Mouse (Mus musculus): ENCODE measurements at regions not wholly inside any gene's neighbourhood (a gene's known extent, or its start where the extent isn't known, plus 50 kb on each side); places are given as distances from the start of the nearest gene placed in this dataset.

DNA sequence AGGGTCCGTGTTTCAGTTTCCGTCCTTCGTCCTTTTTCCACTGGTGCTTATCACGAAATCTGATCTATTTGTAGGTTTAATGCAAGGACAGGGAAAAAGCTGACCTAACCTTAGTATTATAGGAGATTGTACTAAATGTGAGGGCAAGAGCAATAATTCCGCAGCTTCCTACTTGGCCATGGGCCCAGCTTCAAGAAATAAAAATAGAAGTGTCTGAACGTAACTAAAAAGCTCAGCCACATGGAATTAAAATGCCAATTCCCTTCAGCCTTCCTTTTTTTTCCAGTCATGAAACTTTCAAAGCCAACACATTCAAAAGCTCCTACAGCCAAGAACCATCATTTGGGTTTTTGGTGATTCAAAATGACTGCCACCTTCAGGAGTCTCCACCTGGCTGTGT is 728.5 kb upstream of the Cited2 start:
- WGBS: 44% methylated on average over 6 of the region's 6 CpGs
- no peak for TF ChIP-seq CTCF (conservative IDR thresholded peaks at IDR 0.05; ENCODE audit: insufficient read depth, insufficient read length, low read depth, low read length)
- no peak for TF ChIP-seq POLR2A (IDR thresholded peaks at IDR 0.05; ENCODE audit: low read depth, low read length)
- Histone ChIP-seq H3K36me3 (ENCODE audit: control insufficient read depth, insufficient read depth, low read length) (no peaks in the 10 kb centered on the region), H3K4me3 (ENCODE audit: insufficient read depth, low read depth, low read length) (no peak overlapping the region), H3K4me1 (ENCODE audit: control insufficient read depth, insufficient read depth, low read length) (peaks cover 6% of the 10 kb centered on the region; the same call in 1 of the 2 replicates), H3K27me3 (replicated peaks; ENCODE audit: control insufficient read depth, insufficient read depth, low read length) (no peaks in the 10 kb centered on the region), H3K27ac (ENCODE audit: insufficient read depth, low read depth, low read length) (peak overlapping the region; percentile 90)
- DNase-seq: peak; percentile 71

DNA sequence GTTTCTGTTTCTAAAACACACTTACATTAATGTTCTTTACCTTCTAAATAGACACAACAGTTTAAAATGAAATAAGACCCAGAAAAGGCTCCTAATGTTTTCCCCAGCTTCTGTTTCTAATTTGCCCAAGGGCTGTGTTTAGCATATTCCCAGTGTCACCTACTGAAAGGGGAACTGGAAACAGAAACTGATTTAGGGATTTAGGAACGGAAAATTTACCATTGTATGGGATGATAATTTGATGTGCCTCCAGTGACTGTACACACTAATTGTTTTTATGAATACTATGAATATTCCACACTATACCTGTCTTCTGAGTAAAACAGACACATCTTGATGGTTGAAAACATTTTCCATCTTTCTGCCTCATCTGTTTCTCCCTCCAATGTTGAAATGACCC is 728.0 kb upstream of the Cited2 start:
- no peak for DNase-seq
- peaks cover 6% of the 10 kb centered on the region; the same call in 1 of the 2 replicates for H3K4me1 ChIP-seq (ENCODE audit: control insufficient read depth, insufficient read depth, low read length)
- no peaks in the 10 kb centered on the region for H3K27me3 ChIP-seq (replicated peaks; ENCODE audit: control insufficient read depth, insufficient read depth, low read length)
- H3K4me3 ChIP-seq (ENCODE audit: insufficient read depth, low read depth, low read length): no peak overlapping the region
- 58% methylated on average over 1 of the region's 1 CpGs for WGBS
- H3K27ac ChIP-seq (ENCODE audit: insufficient read depth, low read depth, low read length): no peak overlapping the region
- TF ChIP-seq CTCF (conservative IDR thresholded peaks at IDR 0.05; ENCODE audit: insufficient read depth, insufficient read length, low read depth, low read length) (no peak), POLR2A (IDR thresholded peaks at IDR 0.05; ENCODE audit: low read depth, low read length) (no peak)
- H3K36me3 ChIP-seq (ENCODE audit: control insufficient read depth, insufficient read depth, low read length): no peaks in the 10 kb centered on the region

DNA sequence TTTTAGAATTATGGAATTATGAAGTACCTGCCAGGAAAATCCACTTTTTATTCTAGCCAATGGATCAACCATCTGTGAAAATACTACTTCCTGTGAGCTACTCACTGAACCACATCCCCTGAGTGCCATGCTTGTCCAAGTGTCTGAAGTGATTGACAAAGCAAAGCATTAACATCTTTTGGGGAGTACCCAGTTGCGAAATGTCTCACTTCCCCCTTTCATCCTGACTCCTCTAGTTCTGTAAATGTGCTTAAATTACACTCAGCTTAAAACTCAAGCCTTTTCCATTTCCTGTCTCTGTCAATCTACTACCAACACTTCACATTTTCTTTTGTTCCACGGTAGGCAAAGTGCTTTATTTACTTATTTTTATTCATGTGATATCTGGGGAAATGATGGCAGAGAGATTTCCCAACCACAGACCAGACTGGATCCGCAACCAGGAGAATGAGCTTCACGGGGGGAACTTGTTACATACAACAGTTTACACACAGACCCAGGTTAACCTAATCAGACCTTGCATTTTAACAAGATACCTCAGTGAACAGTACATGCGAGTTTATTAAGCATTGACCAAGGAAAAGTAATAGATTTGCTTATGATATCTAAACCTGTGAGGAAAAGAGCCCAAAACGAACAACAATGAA is 726.1 kb upstream of the Cited2 start:
- H3K27ac ChIP-seq (ENCODE audit: insufficient read depth, low read depth, low read length): no peak overlapping the region
- H3K27me3 ChIP-seq (replicated peaks; ENCODE audit: control insufficient read depth, insufficient read depth, low read length): no peaks in the 10 kb centered on the region
- TF ChIP-seq POLR2A (IDR thresholded peaks at IDR 0.05; ENCODE audit: low read depth, low read length): no peak
- no peak for TF ChIP-seq CTCF (conservative IDR thresholded peaks at IDR 0.05; ENCODE audit: insufficient read depth, insufficient read length, low read depth, low read length)
- no peaks in the 10 kb centered on the region for H3K36me3 ChIP-seq (ENCODE audit: control insufficient read depth, insufficient read depth, low read length)
- H3K4me3 ChIP-seq (ENCODE audit: insufficient read depth, low read depth, low read length): no peak overlapping the region
- peaks cover 6% of the 10 kb centered on the region; the same call in 1 of the 2 replicates for H3K4me1 ChIP-seq (ENCODE audit: control insufficient read depth, insufficient read depth, low read length)
- DNase-seq: peak; percentile 33
- WGBS: 81% methylated on average over 6 of the region's 6 CpGs

DNA sequence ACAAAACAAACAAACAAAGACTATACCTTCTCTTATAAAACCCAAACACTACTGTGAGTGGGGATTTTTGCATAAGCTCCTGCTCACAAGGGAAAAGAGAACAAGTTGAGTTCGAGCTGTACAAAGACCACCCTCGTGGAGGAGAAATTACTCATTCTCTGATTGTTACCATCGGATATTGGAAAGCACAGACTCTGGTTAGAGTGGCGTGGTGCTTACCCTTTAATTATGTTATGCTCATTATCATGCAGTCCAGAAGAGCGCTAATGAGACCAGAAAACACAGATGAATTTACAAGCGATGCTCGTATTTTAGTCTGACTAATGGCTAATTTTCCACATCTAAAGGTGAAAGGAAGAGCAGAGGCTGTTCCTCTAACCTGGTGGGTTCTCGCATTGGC is 721.7 kb upstream of the Cited2 start:
- Histone ChIP-seq H3K36me3 (ENCODE audit: control insufficient read depth, insufficient read depth, low read length) (no peaks in the 10 kb centered on the region), H3K4me3 (ENCODE audit: insufficient read depth, low read depth, low read length) (no peak overlapping the region), H3K4me1 (ENCODE audit: control insufficient read depth, insufficient read depth, low read length) (peaks cover 2% of the 10 kb centered on the region; the same call in 1 of the 2 replicates), H3K27me3 (replicated peaks; ENCODE audit: control insufficient read depth, insufficient read depth, low read length) (no peaks in the 10 kb centered on the region), H3K27ac (ENCODE audit: insufficient read depth, low read depth, low read length) (no peak overlapping the region)
- TF ChIP-seq POLR2A (IDR thresholded peaks at IDR 0.05; ENCODE audit: low read depth, low read length): no peak
- no peak for TF ChIP-seq CTCF (conservative IDR thresholded peaks at IDR 0.05; ENCODE audit: insufficient read depth, insufficient read length, low read depth, low read length)
- 82% methylated on average over 8 of the region's 8 CpGs for WGBS
- no peak for DNase-seq

DNA sequence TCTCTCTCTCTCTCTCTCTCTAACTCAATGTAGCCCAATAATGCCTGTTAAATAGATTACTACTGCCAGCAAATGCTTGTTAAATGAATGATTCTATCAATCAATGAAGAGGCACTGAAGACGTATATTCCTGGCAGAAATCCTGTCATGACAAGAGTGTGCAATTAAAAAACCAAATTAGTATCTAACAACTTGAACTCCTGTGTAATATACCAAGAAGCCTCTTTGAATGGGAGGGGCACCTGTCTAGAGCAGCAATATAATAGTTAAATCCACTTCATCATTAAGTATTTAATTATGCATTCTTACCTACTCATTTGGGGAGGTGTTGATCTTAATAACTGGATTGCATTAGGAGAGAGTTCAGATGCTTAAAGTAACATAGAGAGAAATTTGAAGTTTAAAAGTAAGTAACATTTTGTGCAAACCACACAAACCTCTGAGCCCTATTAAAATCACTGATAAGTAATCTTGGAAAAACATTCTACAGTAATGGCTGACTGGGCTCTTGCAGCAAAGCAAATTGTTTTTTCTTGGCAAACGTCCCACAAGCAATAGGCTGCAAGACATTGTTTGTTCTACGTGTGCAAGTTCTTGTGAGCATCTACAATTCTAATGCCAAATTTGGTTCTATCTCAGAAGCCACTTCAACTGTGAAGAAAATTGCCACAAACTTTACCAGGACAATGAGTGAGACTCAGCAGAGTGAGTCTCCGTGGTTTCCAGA is 719.7 kb upstream of the Cited2 start:
- H3K4me3 ChIP-seq (ENCODE audit: insufficient read depth, low read depth, low read length): no peak overlapping the region
- H3K27ac ChIP-seq (ENCODE audit: insufficient read depth, low read depth, low read length): no peak overlapping the region
- H3K4me1 ChIP-seq (ENCODE audit: control insufficient read depth, insufficient read depth, low read length): peaks cover 2% of the 10 kb centered on the region; the same call in 1 of the 2 replicates
- TF ChIP-seq CTCF (conservative IDR thresholded peaks at IDR 0.05; ENCODE audit: insufficient read depth, insufficient read length, low read depth, low read length) (no peak), POLR2A (IDR thresholded peaks at IDR 0.05; ENCODE audit: low read depth, low read length) (no peak)
- WGBS: 41% methylated on average over 4 of the region's 4 CpGs
- no peaks in the 10 kb centered on the region for H3K36me3 ChIP-seq (ENCODE audit: control insufficient read depth, insufficient read depth, low read length)
- DNase-seq: peak; percentile 37
- no peaks in the 10 kb centered on the region for H3K27me3 ChIP-seq (replicated peaks; ENCODE audit: control insufficient read depth, insufficient read depth, low read length)

DNA sequence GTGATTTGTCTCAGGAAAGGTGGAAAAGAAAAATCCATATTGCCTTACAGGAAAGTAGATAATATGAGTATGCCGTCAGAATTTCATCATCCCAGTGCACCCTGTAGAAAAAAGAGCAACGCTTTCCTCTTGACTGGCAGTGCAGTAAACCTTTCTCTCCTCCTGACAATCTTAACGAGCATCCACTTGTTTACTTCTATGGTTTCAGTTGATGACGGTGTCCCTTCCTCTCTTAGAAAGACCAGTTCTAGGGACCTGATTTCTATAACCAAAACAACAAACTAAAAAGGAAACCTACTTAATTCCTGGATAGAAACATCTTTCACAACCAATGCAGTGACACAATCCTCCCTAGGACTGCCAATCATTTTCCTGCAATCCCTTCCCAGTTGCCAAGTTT is 714.3 kb upstream of the Cited2 start:
- Histone ChIP-seq H3K27me3 (replicated peaks; ENCODE audit: control insufficient read depth, insufficient read depth, low read length) (no peaks in the 10 kb centered on the region), H3K36me3 (ENCODE audit: control insufficient read depth, insufficient read depth, low read length) (no peaks in the 10 kb centered on the region), H3K27ac (ENCODE audit: insufficient read depth, low read depth, low read length) (no peak overlapping the region), H3K4me3 (ENCODE audit: insufficient read depth, low read depth, low read length) (no peak overlapping the region), H3K4me1 (ENCODE audit: control insufficient read depth, insufficient read depth, low read length) (no peaks in the 10 kb centered on the region)
- 59% methylated on average over 4 of the region's 4 CpGs for WGBS
- TF ChIP-seq CTCF (conservative IDR thresholded peaks at IDR 0.05; ENCODE audit: insufficient read depth, insufficient read length, low read depth, low read length) (no peak), POLR2A (IDR thresholded peaks at IDR 0.05; ENCODE audit: low read depth, low read length) (no peak)
- DNase-seq: no peak

DNA sequence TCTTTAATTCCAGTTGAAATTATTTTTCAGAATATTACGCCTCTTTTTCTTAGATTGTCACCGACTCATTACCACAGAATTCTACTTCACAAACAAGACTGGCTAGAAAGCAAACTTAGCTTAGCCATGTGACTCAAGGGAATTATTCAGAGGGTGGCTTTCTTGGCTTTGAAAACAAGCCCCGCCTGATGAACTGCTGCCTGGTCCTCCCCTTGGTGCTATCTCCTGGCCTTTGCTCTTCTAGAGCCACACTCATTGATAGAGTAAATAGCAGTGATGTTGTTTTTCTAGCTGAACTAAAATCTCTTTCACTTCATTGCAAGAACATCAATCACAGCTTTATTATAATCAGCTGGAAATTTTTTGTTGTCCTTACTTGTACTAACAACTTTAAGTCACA is 713.0 kb upstream of the Cited2 start:
- H3K27ac ChIP-seq (ENCODE audit: insufficient read depth, low read depth, low read length): no peak overlapping the region
- H3K4me3 ChIP-seq (ENCODE audit: insufficient read depth, low read depth, low read length): no peak overlapping the region
- DNase-seq: peak; percentile 31
- WGBS: 80% methylated on average over 3 of the region's 3 CpGs
- no peaks in the 10 kb centered on the region for H3K36me3 ChIP-seq (ENCODE audit: control insufficient read depth, insufficient read depth, low read length)
- no peaks in the 10 kb centered on the region for H3K27me3 ChIP-seq (replicated peaks; ENCODE audit: control insufficient read depth, insufficient read depth, low read length)
- TF ChIP-seq POLR2A (IDR thresholded peaks at IDR 0.05; ENCODE audit: low read depth, low read length): no peak
- no peak for TF ChIP-seq CTCF (conservative IDR thresholded peaks at IDR 0.05; ENCODE audit: insufficient read depth, insufficient read length, low read depth, low read length)
- no peaks in the 10 kb centered on the region for H3K4me1 ChIP-seq (ENCODE audit: control insufficient read depth, insufficient read depth, low read length)

Measured in kidney, adult 2 months (tissue).